Mouse (Mus musculus) urinary bladder, postnatal 4 days (tissue): ENCODE measurements around the gene Abhd14b.

Experiments used
- DNase-seq, 2 experiments: peaks; one replicate each; pipeline ENCODE4 v3.0.0; 2021 to 2022; ENCODE audit warnings: low spot score in 2 of 2

The Abhd14b gene

DNA sequence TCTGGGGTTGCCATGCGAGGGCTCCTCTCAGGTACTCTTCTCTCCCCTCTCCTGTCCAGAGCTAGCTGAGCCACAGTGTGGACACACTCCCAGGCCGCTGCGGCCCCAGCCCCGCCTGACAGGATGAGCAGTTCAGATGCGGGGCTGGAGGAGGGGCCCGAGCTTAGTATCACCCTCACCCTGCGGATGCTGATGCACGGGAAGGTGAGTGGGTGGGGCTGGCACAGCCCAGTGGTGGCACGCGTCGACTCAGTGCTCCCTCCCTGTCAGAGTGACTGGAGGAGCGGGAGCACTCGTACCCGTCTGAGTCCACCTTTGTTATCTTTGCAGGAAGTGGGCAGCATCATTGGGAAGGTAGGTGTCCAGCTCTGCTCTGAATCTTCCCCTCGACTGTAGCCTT, 12.7 kb downstream of the Abhd14b start:
- no peak for DNase-seq

DNA sequence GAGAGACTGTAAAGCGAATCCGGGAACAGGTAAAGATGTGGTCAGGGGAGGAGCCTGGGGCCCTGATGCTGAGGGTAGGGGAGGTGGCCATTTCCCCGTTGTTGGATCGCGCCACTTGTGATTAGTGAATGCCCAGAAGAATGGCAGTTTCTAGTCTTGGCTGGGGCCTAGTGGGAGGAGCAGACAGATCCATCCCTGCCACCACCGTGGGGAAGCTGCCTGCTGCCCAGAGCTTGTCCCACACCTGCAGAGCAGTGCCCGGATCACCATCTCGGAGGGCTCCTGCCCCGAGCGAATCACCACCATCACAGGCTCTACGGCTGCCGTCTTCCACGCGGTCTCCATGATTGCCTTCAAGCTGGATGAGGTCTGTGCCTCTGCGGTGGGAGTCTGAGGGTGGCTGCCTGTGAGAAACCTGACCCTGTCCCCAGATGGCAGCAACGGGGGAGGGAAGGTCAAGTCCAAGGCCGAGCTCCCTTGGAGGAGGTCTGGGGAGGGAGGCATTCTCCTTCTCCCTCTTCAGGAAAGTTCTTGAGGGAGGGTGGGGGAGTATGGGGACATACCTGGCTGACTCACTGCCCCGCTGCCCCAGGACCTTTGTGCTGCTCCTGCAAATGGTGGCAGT, 13.3 kb downstream of the Abhd14b start:
- no peak for DNase-seq

DNA sequence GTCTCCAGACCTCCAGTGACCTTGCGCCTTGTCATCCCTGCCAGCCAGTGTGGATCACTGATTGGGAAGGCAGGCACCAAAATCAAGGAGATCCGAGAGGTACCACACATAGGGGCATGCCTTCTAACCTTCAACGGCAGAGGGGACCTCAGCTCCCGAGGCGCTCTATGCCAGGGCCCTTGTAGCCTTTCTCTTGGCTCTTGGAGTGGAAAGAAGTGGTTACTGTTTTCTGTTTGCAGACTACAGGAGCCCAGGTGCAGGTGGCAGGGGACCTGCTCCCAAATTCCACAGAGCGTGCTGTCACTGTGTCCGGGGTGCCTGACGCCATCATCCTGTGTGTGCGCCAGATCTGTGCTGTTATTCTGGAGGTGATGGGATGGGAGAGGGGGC, 13.8 kb downstream of the Abhd14b start:
- no peak for DNase-seq

DNA sequence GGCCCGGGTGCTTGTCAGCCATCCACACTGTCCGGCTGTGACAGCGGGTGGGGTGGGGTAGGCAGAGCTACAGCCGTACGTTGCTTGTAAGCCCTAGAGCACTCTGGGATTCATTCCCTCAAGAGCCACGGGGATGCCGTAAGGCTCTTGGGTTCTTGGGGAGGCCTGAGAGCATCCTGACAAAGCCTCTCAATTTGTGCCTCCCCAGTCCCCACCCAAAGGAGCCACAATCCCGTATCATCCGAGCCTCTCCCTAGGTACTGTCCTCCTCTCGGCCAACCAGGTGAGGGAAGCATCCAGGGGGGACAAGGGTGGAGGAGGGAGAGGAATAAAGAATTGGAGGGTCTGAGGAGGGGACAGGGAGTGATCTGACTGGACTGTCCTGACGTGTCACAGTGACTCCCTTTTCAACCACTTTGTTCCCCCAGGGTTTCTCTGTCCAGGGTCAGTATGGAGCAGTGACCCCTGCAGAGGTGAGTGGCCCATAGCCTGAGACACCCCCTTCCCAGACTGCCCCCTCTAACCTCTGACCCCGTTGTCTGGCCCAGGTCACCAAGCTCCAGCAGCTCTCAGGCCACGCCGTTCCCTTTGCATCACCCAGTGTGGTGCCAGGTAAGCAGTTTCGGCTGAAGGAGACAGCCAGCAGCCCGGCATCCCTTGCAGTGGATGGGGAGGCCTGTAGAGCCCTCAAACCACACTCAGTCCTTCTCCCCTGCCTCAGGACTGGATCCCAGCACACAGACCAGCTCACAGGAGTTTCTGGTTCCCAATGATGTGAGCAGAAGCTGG, 14.6 kb downstream of the Abhd14b start:
- DNase-seq, result no peak

DNA sequence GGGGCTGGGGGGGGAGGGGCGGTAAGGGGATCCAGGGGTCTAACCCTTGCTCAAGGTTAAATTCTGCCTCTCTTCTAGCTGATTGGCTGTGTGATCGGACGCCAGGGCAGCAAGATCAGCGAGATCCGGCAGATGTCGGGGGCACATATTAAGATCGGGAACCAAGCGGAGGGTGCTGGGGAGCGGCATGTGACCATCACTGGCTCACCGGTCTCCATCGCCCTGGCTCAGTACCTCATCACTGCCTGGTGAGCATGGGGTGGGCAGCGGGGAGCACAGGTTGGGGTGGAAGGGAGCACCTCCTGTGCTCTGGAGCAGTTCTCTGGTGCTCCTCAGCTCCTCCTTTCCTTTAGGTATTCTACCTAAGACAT, 15.2 kb downstream of the Abhd14b start:
- DNase-seq, result no peak

DNA sequence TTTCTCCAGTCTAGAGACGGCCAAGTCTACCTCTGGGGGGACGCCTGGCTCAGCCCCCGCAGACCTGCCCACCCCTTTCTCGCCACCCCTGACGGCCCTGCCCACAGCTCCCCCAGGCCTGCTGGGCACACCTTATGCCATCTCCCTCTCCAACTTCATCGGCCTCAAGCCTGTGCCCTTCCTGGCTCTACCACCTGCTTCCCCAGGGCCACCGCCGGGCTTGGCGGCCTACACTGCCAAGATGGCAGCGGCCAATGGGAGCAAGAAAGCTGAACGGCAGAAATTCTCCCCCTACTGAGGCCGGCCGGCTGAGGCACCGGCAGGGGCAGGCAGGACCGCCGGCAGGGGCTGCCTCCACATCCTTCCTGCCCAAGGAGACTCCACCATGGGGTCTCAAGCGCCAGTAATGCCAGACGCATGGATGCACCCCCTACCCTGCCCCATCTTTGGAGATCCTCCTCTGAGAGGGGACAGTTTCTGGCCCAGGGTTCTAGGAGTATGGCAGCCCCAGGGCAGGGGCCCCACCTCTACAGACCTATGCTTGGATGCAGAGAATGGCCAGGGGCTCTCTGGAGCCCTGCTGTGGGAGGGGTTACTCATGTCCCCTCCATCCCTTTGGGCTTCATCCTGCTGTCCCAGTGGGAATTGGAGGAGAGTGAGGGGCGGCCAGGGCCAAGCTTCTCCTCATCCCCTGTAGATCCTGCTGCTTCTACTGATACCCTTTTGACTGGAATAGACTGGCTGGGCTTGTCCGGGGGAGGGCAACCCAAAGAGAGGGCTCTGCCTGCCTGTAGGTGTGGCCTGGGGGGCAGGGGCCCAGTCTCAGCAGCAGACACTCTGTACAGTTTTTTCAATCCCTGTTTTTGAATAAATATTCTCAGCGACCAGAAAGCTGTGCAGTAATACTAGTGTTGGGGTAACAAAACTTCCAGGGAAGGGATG, 16.1 kb downstream of the Abhd14b start:
- no peak for DNase-seq

DNA sequence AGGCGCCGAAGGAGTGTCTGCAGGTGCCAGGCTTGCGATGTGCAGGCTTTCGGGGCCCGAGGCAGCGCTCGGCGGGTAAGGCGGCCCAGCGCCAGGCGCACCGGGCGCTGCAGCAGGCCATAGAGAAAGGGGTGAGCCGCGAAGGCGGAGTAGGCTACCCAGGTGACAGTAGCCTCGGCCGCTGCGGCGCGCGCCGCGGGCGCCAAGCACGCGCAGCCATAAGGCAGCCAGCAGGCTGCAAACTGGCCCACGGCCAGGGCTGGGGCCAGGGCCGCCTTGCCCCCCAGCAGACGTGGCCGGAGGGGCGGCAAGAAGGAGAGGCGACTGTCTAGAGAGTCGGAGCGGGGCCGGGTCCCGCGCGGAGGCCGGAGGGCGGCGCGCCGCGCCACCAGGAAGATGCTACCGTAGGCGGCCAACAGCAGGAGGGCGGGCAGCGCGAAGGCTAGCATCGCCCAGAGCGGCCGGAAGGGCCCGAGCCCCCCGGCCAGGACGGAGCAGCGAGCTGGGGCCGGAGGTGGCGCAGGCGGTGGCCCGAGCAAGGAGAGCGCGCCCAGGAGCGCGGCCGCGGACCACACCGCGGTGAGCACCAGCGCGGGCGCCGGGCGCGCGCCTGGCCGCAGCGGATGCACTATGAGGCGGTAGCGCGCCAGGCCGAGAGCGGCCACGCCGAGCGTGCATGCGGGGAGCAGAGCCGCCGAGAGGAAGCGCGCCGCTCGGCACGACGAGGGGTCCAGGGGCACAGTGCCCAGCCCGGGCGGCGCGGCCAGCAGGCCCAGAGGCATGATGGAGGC, 17.7 kb downstream of the Abhd14b start:
- DNase-seq, result peak in 1 of 2 experiments; percentile 60

DNA sequence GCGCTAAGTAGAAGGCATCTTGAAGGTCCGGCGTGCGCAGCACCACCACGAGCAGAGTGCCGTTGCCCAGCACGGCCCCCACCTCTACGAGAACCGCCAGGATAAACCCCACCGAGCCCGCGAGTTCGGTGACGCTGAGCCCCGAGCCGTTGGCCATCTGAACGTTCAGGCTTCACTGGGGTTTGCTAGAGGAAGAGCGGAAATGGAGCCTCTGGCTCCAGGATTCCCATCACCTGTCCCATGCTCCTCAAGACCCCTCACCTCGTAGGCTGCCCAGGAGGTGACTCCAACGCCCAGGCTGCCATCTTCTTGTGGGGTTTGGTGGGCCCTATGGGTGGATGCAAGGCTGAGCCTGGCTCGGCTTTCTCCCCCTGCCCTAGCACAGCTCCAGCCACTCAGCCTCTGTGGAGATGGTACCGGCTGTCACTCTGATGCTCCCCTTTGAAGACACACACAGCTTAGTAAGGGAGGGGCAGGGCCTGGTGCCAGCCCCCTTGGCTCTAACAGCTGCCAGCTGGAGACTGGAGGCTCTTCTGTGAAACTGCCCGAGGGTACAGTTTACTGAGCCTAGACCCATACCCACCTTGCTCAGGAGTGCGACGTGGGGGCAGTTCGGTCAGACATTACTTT, 18.4 kb downstream of the Abhd14b start, which contains the start of gene Gpr62:
Gpr62 (minus strand) TSS at position 368 of the 630 bp plus-strand sequence.
- DNase-seq, result no peak

DNA sequence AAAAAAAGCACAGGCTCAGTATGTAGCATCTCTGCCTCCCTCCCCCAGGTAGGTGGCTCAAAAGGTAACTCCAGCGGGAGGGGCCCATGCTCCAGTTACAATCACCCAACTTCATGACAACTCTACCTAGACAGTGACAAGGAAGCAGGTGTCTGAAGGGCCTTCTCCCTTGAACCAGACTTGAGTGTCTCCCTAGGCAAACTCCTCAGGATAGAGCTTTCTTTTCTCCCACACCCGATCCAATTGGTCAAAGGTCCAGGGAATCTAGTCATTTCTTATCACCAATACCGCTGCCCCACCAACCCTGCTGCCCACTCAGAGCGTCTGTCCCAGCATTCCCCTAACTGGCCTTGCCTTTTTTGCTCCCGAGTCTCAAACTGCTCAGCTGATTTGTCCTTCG, 19.5 kb downstream of the Abhd14b start:
- no peak for DNase-seq

DNA sequence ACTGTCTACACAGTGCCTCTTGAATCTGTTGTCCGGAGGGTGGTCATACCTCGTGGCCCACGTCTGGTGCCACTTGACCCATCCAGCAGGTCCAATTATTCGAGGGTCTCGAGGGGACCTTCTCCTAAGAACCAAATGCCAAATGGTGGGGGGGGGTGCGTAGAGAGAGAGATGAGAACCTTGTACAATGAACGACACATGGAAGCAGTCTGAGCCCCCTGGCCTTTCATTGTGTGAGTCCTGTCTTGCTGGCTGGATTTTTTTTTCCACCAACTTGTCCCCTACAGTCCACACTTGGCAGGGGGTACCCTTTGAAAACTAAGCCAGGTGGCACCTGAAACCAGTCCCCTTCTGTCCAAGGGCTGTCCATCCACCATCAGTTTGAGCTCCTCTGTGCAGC, 20.5 kb downstream of the Abhd14b start:
- no peak for DNase-seq

DNA sequence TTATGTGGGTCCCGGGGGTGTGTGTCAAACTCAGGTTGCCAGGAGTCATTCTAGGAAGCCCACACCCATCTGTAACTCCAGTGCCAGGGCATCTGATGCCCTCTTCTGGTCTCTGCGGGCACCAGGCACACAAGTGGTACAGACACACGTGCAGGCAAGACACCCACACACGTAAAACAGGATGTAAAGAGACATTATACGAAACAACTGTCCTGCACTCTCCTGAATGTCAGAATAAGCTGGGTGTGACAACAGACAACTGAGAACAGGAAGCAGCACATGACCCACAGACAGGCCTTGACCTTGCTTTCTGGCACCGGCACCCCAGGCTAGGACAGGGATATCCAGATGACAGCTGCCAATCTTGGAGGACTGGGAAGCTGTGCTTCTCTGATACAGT, 22.1 kb downstream of the Abhd14b start:
- no peak for DNase-seq

DNA sequence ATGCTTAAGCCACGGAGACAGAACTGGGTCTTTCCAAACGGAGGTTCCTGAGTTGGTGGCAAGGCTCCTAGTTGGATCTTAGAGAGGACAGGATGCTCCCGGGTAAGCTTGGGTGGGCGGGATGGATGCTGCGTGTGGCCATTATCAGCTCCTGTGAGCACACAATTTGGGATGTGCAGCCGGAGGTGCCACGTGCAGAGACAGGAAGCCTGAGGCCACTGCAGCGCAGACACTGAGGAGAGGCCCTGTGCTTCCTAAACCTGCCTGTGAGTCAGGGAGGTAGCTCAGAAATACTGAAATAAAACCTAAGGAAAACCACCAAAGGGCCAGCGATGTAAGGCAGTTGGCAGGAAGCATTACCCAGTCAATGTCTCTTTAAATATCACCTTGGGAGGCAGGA, 22.5 kb downstream of the Abhd14b start:
- no peak for DNase-seq

DNA sequence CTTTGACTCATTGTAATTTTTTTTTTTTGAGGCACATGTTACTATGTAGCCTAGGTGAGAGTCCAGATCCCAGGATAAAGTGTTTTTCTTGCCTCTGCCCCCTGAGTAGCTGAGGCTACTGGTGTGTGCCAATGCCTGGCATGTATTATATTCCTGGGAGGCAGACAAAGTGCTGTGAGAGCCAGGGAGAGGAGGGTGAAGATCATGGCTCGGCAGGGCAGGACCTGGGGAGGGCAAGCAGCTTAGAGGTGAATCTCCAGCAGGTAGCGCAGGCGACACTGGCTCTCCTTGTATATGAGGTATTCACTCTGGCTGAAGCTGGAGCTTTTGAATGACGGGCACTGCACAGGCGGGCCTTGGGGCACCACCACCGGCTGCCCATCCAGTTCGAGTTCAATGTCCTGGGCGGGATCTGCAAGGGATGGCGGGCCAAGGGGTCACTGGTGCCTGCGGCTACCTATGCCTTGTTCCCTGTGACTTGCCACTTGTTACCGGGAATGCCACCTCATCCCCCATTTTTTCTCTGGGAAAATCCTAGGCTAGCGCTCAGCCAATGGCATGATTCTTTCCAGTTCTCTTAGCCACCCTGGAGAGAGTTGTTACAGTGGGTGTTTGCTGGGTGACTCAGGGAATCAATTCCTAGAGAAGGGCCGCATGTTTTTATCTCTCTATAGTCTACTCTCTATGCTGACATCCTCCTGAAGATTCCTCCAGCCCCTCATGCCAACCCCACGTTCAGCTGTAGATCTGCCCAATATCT, 23.9 kb downstream of the Abhd14b start:
- DNase-seq, result no peak

DNA sequence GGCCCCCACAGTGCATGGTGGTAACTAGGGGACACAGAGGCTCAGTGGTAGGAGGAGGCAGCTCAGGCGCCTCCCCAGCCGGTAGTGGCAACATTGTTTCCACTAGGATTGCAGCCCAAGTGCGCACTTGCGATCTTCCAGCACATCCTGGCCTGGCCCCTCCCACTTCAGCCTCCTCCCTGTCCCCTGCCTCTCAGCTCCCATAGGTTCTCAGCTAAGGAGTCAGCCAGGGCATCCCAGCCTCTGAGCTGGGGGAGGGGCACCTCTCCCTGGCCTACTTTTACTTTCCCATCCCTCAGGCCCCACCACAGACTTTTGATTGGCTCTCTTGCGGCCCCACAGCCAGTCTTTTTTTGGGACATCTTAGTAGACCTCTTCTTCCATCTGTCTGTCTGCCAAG, 24.6 kb downstream of the Abhd14b start:
- peak in 1 of 2 experiments; percentile 67 for DNase-seq

DNA sequence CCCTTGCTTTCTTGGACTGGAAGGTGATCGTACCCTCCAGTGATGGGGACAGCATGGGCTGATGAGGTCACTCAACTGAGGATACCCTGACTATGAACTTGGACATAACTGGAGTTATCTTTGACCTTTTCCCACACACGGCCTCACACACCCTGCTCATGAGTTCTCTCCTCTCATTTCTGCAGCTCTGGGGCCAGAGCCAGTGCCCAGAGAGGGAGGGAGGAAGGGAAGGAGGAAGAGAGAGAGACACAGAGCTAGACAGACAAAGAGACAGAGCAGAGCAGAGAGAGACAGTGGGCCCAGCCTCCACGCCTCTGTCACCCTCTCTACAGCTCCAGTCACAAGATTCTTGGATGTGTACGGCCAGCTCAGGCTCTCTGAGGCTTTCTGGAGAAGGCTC, 25.1 kb downstream of the Abhd14b start:
- no peak for DNase-seq

DNA sequence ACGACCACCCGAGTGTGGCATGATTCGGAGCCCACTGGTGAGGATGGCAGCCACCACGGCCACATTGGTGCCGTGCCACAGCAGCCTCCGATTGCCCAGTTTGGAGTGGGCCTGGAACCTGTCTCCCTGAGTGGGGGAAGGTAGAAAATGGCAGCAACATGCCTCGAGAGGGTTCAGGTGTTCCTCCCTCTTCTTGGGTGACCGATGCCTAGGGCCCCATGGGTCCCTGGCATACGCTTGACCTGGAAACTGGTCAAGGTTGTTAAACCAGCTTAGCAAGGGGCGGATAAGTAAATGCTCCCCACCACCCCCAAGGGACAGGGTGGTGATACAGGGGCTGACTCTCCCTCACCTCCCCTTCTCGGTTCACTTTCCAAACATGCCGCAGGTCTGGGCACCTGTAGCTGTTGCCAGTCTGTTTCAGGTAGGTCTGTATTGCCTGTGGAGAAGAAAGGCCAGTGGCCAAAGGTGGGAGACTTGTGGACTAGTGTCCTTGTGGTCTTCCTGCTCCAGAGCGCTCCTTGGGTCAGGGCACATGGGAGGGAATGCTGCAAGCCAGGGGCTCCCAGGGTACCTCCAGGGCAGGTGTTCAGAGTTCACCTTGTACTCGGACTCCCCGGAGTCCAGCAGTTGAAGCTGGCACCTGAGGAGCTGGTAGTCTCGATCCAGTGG, 26.0 kb downstream of the Abhd14b start:
- DNase-seq, result peak in 1 of 2 experiments; percentile 53

DNA sequence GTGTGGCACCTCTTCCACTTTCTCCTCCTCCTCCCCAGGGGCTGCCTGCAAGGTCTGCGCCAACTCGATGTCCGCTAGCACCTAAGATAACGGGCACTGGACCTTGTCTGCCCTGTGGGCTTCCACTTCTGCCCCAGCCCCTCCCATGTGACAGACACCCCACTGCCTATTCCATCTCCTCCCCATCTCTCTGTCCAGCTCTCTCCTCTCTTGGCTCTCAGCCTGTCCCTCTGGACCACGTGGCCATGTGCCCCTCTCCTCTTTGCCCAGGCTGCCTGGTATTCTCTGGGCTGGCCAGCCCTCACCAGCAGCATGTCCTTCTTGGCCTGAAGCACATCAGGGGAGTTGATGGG, 26.5 kb downstream of the Abhd14b start:
- DNase-seq, result peak; percentile 21 to 55

DNA sequence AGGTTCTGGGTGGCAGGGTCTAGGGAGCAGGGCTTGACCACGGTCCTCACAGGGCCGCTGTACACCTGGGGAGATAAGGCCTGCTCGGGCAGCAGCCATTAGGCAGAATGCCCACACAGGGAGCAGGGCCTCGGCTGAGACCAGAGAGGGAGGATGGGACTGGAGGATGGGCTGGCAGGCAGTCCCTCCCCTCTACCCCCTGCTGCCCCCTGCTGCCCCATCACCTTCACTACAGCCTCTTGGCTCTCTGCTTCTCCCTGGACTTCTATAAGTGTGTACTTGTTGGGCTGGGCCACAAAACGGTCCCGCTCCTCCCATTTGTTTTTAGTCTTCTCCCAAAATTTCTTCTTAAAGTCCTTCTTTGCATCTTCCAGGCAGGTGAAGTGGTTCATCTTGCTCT, 27.2 kb downstream of the Abhd14b start:
- peak; percentile 57 to 81 for DNase-seq

DNA sequence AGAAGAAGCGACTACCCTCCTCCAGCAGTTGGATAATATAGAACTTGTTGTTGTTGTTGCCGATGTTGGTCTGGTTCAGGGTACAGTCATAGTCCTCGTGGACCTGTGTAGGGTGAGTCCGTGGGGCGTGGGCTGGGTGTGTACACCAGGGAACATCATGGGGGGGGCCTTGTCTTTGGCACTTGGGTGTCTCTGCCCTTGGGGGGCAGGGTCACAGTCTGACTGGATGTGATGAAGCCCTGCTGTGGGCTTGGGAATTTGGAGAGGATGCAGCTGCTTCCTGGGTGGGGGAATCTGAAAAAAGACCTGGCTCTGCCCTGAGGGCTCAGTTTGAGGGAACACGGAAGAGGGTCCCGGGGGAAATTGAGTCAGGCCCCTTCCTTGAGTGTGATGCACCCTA, 27.8 kb downstream of the Abhd14b start:
- peak; percentile 43 to 62 for DNase-seq

DNA sequence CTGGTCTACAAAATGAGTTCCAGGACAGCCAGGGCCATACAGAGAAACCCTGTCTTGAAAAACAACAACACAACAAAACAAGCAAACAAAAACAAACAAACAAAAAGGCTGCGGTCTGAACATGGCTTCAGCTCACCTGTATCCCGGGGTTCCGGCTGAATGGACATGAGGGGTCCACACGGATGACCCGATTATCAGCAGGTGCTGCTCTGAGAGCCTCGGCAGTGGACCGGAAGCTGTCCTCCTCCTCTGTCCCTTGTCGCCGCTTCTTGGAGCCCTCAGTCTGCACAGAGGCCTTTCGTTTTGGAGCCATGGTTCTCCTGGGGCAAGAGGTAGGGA, 28.4 kb downstream of the Abhd14b start, which contains the start of gene Rrp9:
Rrp9 (plus strand) TSS at position 301 of the 339 bp plus-strand sequence.
- DNase-seq, result peak in 1 of 2 experiments; percentile 55
